Mouse (Mus musculus) E14TG2a.4 (cell line): ENCODE measurements at regions not wholly inside any gene's neighbourhood (a gene's known extent, or its start where the extent isn't known, plus 50 kb on each side); places are given as distances from the start of the nearest gene placed in this dataset.

Experiments
- CTCF ChIP-seq: conservative IDR thresholded peaks from 2 replicates; pipeline ENCODE4 v1.5.1; 2014; ENCODE audit warnings: low read length
- NANOG ChIP-seq: IDR thresholded peaks from 2 replicates; pipeline ENCODE4 v1.6.1; 2014; ENCODE audit warnings: borderline replicate concordance, low read length, mixed read lengths
- POU5F1 ChIP-seq: IDR thresholded peaks from 2 replicates; pipeline ENCODE4 v1.6.1; 2014; ENCODE audit warnings: low read length, borderline replicate concordance

GRCm38 (mm10) chr3:42213163-42213562 is 470.8 kb downstream of the D3Ertd751e start:
- no peak for TF ChIP-seq CTCF
- TF ChIP-seq NANOG: no peak
- no peak for TF ChIP-seq POU5F1
